Mouse (Mus musculus) splenic B cell, adult 2 months (primary cell): ENCODE results near the gene Ndufb8.

Experiments used
- DNase-seq: peaks from one replicate; pipeline ENCODE4 v3.0.0-alpha.2; 2011; ENCODE audit warnings: low read depth, low spot score
- H3K27me3 ChIP-seq: 2 replicates; pipeline ENCODE4 v1.6.1; 2012; ENCODE audit warnings: mild to moderate bottlenecking, low read length, moderate library complexity, mixed read lengths; ENCODE audit not compliant: control insufficient read depth, poor library complexity, insufficient read depth, severe bottlenecking
- H3K36me3 ChIP-seq: 2 replicates; pipeline ENCODE4 v1.6.1; 2012; ENCODE audit warnings: mild to moderate bottlenecking, low read length, moderate library complexity, mixed read lengths; ENCODE audit not compliant: control insufficient read depth, poor library complexity, insufficient read depth, severe bottlenecking

The Ndufb8 gene

GRCm38 (mm10) chr19:44554861-44555590 is at the start of gene Ndufb8:
TSS of gene Ndufb8 (minus strand) at chr19:44555440.
- DNase-seq: peak; percentile 95
- H3K36me3 ChIP-seq: peaks cover 7% of the 10 kb centered on the region
- H3K27me3 ChIP-seq: no peaks in the 10 kb centered on the region

GRCm38 (mm10) chr19:44594180-44594579 is 38.9 kb upstream of the Ndufb8 start:
- no peak for DNase-seq
- Histone ChIP-seq H3K36me3 (no peaks in the 10 kb centered on the region), H3K27me3 (no peaks in the 10 kb centered on the region)

DNA sequence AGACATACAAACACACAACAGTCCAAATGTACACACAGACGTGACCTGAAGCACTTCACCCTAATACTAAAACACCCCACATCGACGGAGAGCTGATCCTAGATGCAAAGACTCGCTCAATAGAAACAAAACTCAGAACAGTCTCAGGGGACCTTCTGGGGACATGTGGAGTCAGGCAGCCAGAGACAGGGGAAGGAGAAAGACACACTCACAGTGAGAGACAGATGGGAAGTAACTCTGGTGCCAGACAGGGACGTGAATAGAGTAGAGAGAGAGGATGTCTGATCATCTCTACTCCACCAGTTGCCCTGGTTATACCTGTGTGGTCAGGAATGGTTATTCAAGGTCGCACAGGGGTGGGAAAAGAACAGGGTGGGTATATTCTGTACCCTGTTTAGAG is 36.4 kb upstream of the Ndufb8 start:
- H3K36me3 ChIP-seq: no peaks in the 10 kb centered on the region
- no peaks in the 10 kb centered on the region for H3K27me3 ChIP-seq
- peak; percentile 34 for DNase-seq

GRCm38 (mm10) chr19:44590992-44591391 is 35.8 kb upstream of the Ndufb8 start:
- peak; percentile 67 for DNase-seq

GRCm38 (mm10) chr19:44589591-44590223 is 34.5 kb upstream of the Ndufb8 start:
- Histone ChIP-seq H3K27me3 (no peaks in the 10 kb centered on the region), H3K36me3 (no peaks in the 10 kb centered on the region)
- no peak for DNase-seq

More at GRCm38 (mm10) chr19:44590992-44591391, 35.8 kb upstream of the Ndufb8 start:
- Histone ChIP-seq H3K27me3 (no peaks in the 10 kb centered on the region), H3K36me3 (no peaks in the 10 kb centered on the region)

- DNase-seq: no peak
- Histone ChIP-seq H3K36me3 (no peaks in the 10 kb centered on the region), H3K27me3 (no peaks in the 10 kb centered on the region)
These were observed 32.8 kb upstream of the Ndufb8 start for GRCm38 (mm10) chr19:44588036-44588435.

- peak; percentile 92 for DNase-seq
- Histone ChIP-seq H3K36me3 (no peaks in the 10 kb centered on the region), H3K27me3 (no peaks in the 10 kb centered on the region)
These were observed 27.5 kb upstream of the Ndufb8 start for GRCm38 (mm10) chr19:44582638-44583309.

DNA sequence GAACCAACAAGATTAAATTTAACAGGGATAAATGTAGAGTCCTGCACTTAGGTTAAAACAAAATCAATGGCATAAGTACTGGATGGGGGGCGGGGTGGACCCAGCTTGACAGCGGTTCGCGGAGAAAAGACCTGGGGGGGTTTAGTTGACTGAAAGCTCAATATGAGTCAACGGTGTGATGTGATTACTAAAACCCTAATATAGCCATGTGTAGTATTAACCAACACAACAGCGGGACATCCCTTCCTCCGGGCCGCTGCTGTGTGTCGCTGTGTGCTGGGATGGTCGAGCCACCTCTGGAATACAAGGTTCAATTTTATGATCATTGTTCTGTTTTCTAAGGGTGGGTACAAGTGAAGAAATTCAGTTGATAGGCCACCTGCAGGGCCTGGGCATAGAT is 26.9 kb upstream of the Ndufb8 start:
- DNase-seq: no peak
- Histone ChIP-seq H3K27me3 (no peaks in the 10 kb centered on the region), H3K36me3 (no peaks in the 10 kb centered on the region)

GRCm38 (mm10) chr19:44578038-44578437 is 22.8 kb upstream of the Ndufb8 start:
- Histone ChIP-seq H3K27me3 (no peaks in the 10 kb centered on the region), H3K36me3 (no peaks in the 10 kb centered on the region; the same call in none of the 2 replicates)
- no peak for DNase-seq

GRCm38 (mm10) chr19:44576275-44576674 is 21.0 kb upstream of the Ndufb8 start:
- Histone ChIP-seq H3K36me3 (peaks cover 2% of the 10 kb centered on the region), H3K27me3 (no peaks in the 10 kb centered on the region)
- DNase-seq: no peak

DNA sequence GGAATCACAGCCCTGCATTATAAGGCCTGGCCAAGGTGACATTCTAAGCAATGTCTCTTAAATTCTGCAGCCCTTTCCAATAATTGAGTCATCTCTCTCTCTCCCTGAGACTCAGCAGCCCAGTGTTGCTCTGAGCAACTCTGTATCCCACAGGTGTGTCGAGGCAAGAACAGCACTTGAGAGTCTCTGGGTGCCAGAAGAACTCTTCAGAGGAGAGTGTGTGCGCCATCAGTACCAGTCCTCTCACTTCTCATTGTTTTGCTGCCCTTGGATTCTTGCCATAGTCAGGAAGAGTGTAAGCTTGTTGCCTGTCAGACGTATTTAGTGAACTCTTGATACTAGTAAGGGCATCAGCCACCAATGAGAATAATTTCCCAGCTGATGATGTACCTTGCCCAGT is 12.5 kb upstream of the Ndufb8 start:
- no peak for DNase-seq
- Histone ChIP-seq H3K27me3 (no peaks in the 10 kb centered on the region), H3K36me3 (peaks cover 21% of the 10 kb centered on the region)

- H3K36me3 ChIP-seq: peaks cover 12% of the 10 kb centered on the region
- H3K27me3 ChIP-seq: no peaks in the 10 kb centered on the region
- no peak for DNase-seq
These were observed 8.8 kb upstream of the Ndufb8 start for GRCm38 (mm10) chr19:44564006-44564405.

DNA sequence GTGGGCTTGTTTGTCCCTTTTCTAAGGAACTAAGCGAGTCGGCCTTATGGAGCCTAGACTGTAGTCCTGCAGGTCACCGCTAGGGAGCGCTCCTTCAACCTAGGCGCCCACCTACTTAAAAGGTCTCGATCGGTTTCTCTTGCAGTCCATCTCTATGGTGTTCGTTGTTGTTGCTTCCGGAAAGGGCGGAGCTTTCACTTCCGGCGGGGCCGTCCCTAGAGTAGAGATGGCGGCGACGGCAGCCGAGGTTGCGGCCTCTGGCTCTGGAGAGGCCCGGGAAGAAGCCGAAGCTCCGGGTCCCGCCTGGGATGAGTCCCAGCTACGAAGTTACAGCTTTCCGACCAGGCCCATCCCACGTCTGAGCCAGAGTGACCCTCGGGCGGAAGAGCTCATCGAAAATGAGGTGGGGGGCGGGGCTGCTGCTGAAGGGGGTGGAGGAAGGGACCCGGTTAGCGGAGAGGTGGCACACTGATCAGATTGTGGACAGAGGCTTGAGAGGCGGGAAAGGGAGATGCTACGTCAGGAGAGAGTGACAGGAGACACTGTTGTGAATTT is 7.5 kb upstream of the Ndufb8 start, which contains the start of gene Hif1an:
Gene Hif1an (plus strand): TSS at position 199 of the 555 bp plus-strand sequence.
- peak; percentile 97 for DNase-seq
- H3K36me3 ChIP-seq: peaks cover 12% of the 10 kb centered on the region
- H3K27me3 ChIP-seq: no peaks in the 10 kb centered on the region

DNA sequence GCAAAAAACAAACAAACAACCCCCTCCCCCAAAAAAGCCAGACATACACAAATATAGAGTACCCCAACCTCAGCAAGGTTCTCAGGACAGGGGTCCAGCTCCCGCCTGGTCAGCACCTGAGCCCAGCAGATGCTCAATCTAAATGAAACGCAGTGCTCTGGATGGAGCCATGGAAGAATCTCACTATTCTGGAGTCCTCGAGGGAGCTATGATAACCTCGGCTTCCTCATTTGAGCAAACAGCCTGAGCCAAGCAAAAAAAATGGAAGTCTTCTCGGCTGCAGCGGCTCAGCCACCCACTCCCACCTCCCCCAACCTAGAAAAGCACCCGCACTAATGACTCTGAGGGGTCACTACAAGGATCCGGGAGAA is 765 bp downstream of the Ndufb8 start:
- DNase-seq: peak; percentile 20
- Histone ChIP-seq H3K36me3 (peaks cover 10% of the 10 kb centered on the region), H3K27me3 (no peaks in the 10 kb centered on the region)

DNA sequence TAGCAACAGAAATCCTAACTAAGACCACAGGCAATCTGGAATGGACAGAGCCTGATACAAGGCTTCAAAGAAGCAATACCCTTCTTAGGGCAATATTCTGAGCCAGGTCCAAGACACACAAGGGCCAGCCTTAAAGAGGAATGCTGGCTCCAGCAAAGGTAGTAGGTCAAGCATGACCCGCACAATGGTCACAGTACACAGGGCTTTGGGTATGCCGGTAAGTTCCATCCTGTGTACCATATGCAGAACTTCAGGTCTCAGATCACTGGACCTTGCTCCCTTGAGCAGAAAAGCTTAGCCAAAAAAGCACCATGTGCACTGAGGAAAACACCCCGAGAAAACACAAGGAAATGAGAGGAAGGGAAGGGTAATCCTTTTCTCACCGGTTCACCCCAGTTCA is 2.0 kb downstream of the Ndufb8 start:
- no peak for DNase-seq
- Histone ChIP-seq H3K36me3 (peaks cover 16% of the 10 kb centered on the region), H3K27me3 (no peaks in the 10 kb centered on the region)
